Mouse (Mus musculus) cerebellum, postnatal 25 days (tissue): ENCODE data around the gene Pkd1l2.
A peak's percentile ranks its signal among the peaks of the same experiment; 100 is the strongest.

Source experiments
- DNase-seq, 2 experiments: peaks; one replicate each; pipeline ENCODE4 v3.0.0; 2021; ENCODE audit warnings: mixed read lengths in 2 of 2

Pkd1l2 gene

DNA sequence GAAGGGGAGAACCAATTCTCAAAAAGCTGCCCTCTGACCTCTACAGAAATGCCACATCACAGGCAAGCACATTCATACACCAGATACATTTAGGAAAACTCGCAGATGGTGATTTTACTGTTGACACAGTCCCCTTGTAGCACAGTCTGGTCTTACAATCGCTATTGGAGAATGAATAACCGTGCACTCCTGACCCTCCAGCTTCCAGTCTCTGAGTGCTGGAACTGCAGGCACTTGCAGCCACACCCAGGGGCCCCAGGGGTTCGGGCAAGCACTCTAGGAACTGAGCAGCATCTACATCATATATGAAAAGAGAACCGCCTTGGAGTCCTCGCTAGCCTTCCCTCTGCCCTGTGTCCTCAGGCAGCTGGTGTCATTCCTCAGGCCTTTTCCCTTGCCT is 50.8 kb downstream of the Pkd1l2 start:
- no peak for DNase-seq

DNA sequence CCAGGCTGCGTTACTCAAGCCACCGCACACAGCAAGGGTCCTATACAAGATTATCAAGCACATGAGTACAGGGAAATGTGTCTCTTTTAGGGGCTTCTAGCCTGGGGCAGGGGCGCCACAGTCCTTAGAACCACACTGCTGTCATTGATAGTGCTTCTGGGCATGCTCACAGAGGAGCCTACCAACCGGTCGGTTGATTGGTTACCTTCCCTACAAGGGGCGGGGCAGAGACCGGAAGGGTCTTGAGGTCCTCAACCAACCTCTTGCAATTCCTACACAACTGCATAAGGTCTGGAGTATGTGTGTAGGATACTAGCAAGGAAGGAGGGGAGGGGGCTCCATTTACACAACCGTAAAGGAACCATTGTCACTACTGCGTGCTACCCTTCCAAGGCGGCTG is 53.6 kb downstream of the Pkd1l2 start:
- DNase-seq, result no peak

- no peak for DNase-seq
Observed at GRCm38 (mm10) chr8:117027601-117028000, 54.6 kb downstream of the Pkd1l2 start.

DNA sequence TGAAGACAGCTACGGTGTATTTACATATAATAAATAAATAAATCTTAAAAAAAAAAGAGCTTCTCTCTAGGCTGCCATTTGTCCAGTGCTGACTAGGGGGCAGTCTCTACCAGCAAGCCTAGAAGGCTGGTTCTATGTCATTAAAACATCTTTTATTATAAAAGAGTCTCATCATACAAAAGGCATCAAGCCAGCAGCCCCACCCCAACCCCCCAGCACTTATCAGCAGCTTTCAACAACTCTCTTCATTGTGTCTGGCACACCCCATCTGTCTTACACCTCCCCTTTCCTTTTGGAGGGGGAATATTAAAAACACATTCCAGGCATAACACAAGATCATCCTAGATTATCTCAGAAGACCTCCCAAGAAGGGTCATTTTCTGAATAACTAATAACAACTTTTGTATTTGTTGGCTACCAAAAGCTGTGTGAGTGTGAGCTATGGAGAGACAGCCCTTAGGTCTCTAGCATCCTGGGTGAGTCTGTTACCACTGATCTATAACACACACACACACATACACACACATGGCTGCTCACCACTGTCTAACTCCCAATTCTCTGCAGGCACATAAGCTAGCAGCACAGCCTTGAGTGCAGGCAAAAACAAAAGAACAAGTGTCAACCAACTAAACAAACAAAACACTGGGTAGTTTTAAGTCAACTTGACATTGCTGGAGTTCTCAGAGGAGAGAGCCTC is 59.8 kb downstream of the Pkd1l2 start:
- DNase-seq, result no peak

DNA sequence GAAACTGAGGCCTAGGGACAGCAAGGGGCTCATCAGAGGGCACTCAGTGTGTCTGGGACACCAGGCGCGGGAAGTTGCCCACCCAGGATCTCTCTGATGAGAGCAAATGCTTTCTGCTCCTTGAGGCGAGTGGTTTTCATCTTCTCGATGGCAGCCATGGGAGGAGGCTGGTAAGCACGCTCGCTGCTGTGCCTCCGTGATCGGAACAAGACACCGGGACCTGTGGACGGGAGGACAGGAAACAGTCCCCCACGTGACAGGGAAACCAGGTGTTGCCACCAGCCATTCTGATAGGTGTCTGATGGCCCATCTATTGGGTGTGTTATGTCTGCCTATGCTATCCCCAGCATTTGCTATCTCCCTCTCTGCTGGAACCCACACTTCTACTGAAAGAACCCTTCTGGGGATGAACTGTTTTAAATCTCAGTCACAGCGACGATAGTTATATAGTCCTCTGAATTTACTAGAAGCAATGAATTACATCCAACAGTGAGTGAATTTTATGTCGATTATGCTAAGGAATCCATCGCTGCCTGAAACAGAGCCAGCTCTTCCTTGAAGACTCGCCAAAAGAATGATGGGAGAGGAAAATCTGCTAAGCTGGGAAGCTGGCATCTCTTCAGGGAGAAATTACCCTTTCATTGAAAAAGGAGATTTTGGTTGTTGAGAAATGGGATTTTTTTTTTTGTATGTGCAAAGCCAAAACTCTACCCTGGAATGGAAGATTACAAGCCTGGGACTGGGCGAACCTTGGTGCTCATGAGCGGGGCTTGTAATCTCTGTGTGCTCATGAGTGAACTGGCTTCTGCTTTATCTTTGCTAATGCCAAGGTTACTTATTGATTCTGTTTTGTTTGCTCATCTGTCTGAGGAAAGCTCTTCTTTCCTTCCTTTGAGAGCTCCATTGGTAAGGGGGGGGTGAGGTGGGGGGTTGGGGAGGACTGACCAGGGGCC is 62.6 kb downstream of the Pkd1l2 start:
- DNase-seq, result no peak

DNA sequence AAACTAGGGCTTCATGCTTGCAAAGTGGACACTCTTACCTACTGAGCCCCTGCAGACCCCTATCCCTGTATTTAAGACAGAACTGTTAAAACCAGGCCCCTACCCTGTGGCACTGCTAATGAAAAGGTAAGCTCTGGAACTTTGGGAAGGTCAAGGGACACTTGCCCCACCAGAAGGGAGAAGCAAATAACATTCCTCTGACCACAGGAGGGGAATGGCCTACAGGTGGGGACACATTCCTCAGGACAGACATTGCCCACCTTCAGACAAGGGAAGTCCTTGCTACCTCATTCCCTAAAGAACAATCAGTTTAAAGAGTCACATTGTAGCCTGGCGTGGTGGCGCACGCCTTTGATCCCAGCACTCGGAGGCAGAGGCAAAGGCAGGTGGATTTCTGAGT is 64.4 kb downstream of the Pkd1l2 start:
- DNase-seq, result no peak

GRCm38 (mm10) chr8:117017006-117017405 is 65.2 kb downstream of the Pkd1l2 start:
- DNase-seq, result no peak

- DNase-seq, result no peak
Observed at GRCm38 (mm10) chr8:117015670-117016069, 66.6 kb downstream of the Pkd1l2 start.

- no peak for DNase-seq
Observed at GRCm38 (mm10) chr8:117011366-117011765, 70.9 kb downstream of the Pkd1l2 start.

DNA sequence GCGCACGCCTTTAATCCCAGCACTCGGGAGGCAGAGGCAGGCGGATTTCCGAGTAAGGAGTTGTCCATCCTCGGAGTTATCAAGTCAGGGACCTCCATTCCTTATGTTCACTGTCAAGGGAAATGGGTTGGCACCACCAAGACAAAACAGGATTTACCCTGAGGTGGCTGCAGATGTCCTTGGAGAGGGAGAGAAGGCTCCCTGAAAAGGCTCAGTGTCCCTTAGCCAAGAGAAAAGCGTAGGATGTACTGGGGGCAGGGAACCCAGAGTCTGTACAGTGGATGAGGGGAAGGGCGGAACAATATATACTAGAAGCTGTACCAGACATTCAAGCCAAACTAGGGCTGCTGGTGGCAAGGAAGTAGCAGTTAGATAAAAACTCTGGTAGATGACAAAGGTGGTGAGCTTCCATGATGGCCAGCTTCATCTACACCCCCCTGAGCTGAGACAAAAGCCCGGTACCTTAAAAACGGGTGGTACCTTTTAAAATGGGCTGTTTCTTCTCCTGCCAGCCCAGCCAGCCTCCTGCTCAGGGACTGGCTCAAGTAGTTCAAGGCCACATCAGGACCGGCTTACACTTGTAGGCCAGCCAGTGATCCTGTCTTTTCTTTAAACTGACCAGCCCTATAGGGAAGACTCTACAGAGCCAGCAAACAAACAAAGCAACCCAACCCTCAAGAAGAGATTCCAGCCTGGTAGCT is 88.1 kb downstream of the Pkd1l2 start:
- DNase-seq, result no peak

DNA sequence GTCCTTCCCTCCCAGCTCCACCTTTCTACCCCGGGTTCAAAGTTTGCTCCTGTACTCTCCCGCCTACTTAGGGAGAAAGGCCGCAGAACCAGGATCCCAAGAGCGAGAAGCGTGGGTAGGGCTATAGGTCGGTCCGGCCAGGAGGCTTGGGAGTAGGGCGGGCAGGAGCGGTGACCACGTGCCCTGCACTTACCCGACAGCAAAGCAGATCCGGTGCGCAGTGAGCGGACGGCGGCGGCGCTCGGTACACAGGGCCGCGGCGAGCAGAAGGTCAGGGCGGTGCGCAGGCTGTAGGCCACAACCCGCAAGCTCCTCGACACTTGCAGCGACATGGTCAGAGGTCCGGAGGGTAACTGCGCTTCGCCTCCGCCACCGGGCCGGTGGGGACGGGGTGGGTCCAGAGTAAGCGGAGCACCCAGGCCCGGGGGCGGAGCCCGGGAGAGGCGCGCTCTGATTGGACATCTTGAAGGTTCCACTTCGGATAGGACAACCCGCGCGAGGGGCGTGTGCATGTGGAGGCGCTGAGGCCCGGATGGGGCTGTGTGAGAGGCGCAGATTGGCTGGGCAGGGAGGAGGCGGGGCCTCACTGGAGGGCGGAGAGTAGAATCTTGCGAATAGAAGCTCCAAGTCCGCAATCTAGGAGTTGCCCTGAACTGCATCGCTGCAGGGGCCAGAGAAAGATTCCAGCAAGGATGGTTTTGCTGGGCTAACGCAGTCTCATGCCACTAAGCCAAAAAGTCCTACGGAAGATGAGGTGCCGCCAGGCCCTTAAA is 89.0 kb downstream of the Pkd1l2 start, which contains the start of gene Gcsh:
Gene Gcsh, minus strand, starts transcription at position 443 of the 773 bp plus-strand sequence.
- peak; percentile 98 for DNase-seq

DNA sequence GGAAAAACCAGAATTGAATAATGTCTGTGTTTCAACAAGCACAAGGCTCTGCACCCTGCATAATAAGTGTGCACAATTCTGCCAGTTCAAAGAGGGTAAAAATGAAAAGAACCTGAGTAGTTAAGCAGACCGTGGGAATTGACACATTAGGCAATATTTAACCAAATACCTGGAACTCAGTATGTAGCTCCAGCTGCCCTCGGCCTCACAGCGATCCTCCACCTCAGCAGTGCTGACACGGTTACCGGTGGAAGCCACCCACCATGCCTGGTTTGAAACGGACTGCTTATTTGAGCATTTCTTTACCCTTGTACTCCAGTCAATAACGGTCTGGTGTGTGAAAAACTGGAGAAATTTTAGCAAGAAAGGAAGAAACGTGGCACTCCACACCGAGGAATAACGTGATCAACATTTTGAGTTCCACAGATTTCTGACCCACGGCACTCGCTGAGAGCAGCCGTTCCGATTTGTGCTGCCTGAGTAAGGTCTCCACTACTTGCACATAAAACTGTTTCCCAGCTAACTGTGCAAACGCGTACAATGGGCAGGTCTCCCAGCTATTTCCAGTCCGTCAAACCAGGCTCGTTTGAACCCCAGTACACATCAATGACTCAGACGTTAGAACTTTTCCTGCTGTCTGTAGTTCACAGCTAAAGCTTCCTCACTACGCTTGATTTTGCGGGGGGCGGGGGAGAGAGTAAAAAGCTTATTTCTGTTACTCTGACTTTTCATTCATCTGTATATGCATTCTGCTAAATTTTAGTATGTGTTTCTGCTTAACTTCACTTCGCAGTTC is 89.9 kb downstream of the Pkd1l2 start:
- peak in 1 of 2 experiments; percentile 17 for DNase-seq

GRCm38 (mm10) chr8:116991241-116991640 is 91.0 kb downstream of the Pkd1l2 start:
- no peak for DNase-seq

GRCm38 (mm10) chr8:116989842-116990241 is 92.4 kb downstream of the Pkd1l2 start:
- no peak for DNase-seq

DNA sequence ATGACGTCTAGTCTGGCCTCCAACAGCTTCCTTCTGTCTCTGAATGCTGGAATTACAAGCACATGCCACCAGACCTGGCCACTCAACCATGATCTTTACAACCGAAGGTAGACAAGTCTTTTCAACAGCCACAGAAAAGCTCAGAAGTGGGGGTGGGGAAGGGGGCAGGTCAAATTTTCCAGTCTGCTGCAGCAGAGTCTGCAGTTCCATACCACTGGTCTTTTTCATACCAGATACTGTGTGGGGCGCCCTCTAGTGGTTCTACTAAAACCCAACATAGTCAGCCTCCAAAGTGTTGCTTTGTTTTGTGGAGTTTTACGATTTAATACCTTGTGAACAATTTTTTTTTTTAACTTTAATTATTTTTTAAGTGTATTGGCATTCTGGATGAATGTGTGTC is 102.1 kb downstream of the Pkd1l2 start:
- peak; percentile 44 to 71 for DNase-seq

DNA sequence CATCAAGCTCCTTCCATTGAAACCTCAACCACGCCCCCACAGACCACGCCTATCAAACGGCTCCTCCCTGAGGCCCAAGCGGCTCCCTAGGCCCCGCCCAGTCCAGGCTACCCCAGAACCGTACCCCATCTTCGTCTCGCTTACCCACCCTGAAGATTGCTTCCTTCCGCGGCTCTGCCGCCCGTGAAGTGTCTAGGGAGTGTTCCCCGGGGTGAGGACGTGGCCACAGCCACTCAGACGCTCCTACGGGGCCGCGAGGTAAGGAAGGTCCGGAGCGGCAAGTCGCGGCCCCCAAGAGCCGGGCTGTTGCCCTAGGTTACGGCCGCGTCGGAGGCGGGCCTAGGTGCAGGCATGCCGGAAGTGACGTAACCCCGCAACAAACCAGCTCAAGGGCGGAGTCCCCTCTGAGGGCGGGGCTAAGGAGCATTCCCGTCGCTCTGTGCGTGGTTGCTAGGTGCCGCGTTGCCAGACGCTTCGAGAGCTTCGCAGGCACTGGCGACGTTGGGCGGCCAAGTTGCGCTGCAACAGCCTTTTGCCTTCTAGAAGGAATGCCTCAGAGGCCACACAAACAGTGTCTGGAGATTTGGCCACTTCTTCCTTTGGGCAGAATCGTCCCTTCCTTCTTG is 103.5 kb downstream of the Pkd1l2 start, which contains the start of gene 1700030J22Rik:
Gene 1700030J22Rik, minus strand, starts transcription at position 329 of the 626 bp plus-strand sequence.
- peak; percentile 98 to 99 for DNase-seq

DNA sequence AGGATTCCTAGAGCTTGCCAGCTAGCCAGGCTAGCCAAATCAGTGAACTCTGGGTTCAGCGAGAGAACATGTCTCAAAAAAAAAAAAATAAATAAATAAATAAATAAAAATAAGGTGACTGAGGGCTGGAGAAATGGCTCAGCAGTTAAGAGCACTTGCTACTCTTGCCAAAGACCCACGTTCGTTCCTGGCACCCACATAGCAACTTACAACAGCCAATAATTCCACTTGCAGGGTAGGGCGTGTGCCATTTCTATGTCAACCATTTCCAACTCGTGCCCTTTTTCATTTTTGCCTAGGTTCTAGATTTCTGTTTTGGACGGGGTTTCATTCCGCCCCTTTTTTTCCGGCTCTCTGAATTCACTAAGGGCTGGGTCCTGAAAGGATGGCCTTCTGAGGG is 104.2 kb downstream of the Pkd1l2 start:
- DNase-seq, result no peak

GRCm38 (mm10) chr8:116975606-116976005 is 106.6 kb downstream of the Pkd1l2 start:
- DNase-seq, result no peak

- no peak for DNase-seq
Observed at GRCm38 (mm10) chr8:116975066-116975465, 107.2 kb downstream of the Pkd1l2 start.

DNA sequence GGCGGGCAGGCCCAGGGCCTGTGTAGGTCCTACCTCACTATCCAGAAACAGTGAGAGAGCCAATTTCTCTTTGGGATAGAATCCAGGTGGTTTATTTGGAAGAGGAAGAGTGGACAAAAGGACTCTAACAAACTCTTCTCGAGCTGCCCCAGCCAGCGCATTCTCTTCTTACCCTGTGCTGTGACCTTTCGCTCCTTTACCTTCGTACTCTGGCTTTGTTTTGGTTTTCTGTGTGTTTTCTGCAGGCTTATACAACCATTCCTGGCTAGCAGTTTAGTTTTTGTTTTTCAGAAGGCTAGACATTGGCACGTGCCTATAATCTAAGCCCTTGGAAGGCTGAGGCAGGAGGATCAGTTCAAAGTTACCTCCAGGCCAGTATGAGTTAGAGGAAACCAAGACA is 112.7 kb downstream of the Pkd1l2 start:
- no peak for DNase-seq

- no peak for DNase-seq
Observed at GRCm38 (mm10) chr8:116954415-116954814, 127.8 kb downstream of the Pkd1l2 start.
